Mouse (Mus musculus): ENCODE results near the gene Ppard.

Ppard gene

DNA sequence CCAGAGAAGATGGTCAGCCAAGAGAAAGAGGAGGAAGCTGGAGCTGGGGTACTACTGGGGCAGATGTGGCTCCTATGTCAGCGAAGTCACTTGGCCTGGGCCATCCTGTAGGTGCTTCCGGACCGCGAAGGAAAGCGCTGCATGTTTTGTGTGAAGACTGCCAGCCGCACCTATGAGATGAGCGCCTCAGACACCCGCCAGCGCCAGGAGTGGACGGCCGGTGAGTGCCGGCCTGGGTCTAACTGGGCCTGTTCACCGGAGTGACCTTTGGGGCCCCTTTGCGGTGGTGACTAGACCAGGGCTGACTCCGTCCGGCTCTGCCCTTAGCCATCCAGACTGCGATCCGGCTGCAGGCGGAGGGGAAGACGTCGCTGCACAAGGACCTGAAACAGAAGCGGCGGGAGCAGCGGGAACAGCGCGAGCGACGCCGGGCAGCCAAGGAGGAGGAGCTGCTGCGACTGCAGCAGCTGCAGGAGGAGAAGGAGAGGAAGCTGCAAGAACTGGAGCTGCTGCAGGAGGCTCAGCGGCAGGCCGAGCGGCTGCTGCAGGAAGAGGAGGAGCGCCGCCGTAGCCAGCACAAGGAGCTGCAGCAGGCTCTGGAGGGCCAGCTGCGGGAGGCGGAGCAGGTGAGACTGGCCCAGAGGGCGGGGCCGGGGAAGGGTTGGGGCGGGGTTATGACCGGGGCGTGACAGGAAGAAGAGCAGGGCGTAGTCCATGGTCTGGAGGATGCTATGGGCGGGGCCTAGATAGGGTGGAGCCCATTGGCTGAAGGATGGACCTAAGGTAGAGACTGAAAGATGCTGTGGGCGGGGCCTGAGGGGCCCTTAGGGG, 8.7 kb upstream of the Ppard start:
- DNase-seq (ENCODE audit: low spot score in 2 of 2) = peak; percentile 93

- no peak for DNase-seq (ENCODE audit: low spot score in 2 of 2)
Measured at GRCm38 (mm10) chr17:28224615-28225014, 7.9 kb upstream of the Ppard start.

- peak; percentile 83 to 90 for DNase-seq (ENCODE audit: low spot score in 2 of 2)
Measured at GRCm38 (mm10) chr17:28226014-28226413, 6.5 kb upstream of the Ppard start.

DNA sequence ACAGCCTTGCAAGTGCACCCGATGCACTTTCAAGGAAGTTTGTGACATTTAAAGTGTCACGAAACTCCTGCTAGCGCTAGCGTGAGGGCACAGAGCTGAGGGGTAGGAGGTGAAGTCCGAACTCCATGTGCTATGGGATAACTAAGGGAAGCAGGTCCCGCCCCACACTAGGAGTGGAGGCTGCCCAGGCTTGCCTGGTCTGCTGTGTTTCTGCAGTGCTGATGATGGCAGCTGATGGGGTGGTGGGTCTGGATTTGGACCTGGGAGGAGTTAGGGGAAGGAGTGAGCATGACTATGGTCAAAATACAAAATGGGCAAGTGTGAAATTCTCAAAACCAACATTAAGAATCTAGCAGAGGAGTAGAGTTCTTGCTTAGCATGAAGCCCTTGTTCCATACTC, 2.0 kb upstream of the Ppard start:
- no peak for DNase-seq (ENCODE audit: low spot score in 2 of 2)

GRCm38 (mm10) chr17:28231026-28231736, 1.3 kb upstream of the Ppard start:
- no peak for DNase-seq (ENCODE audit: low spot score in 2 of 2)

DNA sequence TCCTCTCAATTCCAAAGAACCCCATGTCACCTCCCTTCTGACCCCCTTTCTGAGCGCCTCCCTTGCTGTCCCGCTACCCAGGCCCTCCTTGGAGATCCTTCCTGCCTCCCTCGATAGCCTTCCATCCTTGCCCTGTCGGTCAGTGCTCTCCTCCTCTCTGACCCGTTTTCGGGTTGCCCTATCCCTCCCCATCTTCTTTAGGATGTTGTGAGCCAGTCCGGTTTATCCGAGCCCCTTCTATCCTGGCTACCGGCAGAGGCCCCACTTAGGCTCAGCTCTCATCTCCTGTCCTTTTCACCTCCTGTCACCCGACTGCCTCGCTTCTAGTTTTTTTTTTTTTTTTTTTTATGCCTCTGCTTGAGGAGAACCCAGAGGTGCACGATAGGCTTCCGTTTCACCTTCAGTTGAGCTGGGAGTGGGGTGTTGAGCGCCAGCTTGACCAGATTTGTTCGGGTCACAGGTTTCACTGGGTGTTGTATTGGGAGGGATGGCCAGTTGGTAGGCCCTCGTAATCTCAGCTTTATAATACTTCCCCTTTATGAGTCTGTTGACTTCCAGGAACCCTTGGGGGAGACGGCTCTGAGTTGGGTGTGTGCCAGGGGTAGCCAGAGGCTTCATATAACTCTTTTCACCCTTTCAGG, 711 bp downstream of the Ppard start:
- peak in 1 of 2 experiments; percentile 51 for DNase-seq (ENCODE audit: low spot score in 2 of 2)

GRCm38 (mm10) chr17:28234641-28235040, 2.1 kb downstream of the Ppard start:
- no peak for DNase-seq (ENCODE audit: low spot score in 2 of 2)

GRCm38 (mm10) chr17:28235982-28236635, 3.6 kb downstream of the Ppard start:
- peak; percentile 74 to 78 for DNase-seq (ENCODE audit: low spot score in 2 of 2)

DNA sequence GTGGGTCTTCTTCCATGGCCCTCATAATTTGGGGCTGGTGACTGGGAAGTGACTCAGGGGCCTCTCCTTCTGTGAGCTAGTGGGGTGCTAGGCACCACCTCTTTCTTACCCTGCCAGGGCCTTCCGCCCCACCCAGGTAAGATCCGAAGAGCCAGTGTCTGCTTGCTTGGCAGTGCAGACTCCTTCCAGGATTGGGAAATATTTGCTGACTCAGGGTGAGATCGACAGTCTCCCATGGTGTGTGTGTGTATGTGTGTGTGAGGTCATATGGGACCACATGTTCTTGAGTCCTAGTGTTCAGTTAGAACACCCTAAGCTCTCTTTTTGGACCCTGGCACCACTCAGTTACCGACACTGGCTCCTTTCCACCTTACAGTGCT, 4.1 kb downstream of the Ppard start:
- no peak for DNase-seq (ENCODE audit: low spot score in 2 of 2)

DNA sequence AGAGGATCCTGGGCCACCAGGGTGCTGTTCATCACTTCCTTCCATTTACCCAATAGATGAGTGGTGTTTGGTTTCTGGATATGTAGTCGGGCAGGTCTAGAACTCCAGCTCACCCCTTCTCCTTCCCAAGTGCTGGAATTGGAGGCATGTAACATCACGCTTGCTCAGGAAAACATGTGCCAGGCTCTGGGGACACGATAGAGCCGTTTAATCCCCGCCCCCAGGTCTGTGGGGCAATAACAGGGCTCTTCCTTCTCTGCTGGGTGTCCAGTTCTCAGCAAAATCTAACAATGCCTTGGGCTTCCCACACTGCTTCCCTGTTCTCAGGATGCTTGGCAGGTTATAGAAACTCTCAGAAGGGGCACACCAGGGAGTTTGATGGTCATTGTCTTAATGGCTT, 4.9 kb downstream of the Ppard start:
- no peak for DNase-seq (ENCODE audit: low spot score in 2 of 2)

- no peak for DNase-seq (ENCODE audit: low spot score in 2 of 2)
Measured at GRCm38 (mm10) chr17:28237874-28238273, 5.4 kb downstream of the Ppard start.

DNA sequence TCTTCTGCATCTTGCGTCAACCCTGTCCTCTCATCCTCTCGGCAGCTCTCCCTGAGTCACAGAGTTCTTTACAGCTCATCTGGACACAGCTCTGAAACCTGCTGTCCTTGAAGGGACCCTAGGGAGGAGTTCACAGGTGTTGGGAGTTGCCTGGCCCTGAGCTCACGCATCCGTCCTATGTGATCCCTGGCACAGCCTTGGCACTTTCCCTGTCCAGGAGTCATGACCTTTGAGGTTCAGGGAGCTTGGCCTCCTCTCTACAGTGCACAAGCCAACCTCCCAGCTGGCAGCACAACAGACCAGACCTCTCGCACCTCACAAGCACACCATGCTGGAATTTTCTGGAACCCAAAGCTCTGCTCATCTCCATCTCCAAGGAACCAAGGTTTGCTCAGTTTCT, 8.3 kb downstream of the Ppard start:
- no peak for DNase-seq (ENCODE audit: low spot score in 2 of 2)

- DNase-seq (ENCODE audit: low spot score in 2 of 2) = no peak
Measured at GRCm38 (mm10) chr17:28242296-28242695, 9.8 kb downstream of the Ppard start.

DNA sequence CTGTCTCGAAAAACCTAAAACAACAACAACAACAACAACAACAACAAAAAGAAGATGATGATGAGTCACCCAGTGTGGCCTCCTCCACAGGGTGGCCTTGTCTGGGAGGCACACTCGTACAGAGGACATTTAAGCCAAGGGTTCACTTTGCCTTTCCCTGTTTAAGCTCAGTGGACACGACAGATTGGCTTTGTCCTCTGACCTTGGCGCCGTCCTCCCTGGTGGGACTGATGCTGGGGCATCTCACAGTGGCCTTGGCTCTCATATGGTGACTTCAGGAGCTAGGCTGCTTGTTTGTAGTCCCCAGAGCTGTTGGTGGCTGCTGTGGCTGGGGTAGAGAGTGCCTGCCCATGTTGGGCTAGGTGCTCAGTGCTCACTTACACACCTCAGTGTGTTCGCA, 11.7 kb downstream of the Ppard start:
- no peak for DNase-seq (ENCODE audit: low spot score in 2 of 2)

DNA sequence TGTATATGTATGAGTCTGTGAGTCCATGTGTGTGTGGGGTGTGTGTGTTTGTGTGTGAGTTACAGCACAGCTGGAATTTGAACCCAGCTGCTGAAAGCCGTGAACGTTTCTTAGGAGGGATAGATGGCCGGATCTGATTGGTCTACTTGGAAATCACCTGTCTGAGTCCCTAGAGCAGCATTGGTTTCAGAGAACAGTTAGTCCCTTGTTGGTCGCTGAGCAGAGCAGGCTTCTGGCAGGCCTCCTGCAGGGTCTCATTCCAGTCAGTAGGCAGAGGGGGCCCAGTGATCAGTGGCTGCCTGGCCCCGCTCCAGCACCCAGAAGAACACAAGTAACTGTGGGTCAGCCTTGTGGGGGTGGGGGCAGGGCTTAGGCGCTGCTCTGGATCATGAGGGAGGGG, 12.2 kb downstream of the Ppard start:
- no peak for DNase-seq (ENCODE audit: low spot score in 2 of 2)

DNA sequence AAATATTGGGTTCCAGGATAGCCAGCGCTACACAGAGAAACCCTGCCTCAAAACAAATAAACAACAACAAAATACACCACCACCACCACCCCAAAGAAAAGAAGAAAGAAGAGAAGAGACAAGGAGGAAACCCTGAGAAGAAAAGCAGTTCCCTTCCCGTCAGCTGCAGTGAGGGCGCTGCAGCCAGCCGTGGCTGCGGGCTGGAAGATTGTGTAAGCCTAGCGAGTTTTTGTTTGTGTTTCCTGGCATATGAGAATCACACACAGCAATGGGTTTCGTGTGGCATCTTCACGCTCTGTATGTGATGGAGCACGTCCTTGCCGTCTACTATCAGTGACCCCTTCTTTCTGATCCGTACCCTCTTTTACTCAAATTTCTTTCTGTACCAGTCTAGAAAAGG, 14.1 kb downstream of the Ppard start:
- DNase-seq (ENCODE audit: low spot score in 2 of 2) = no peak

- DNase-seq (ENCODE audit: low spot score in 2 of 2) = peak; percentile 73 to 85
Measured at GRCm38 (mm10) chr17:28247613-28248012, 15.1 kb downstream of the Ppard start.

DNA sequence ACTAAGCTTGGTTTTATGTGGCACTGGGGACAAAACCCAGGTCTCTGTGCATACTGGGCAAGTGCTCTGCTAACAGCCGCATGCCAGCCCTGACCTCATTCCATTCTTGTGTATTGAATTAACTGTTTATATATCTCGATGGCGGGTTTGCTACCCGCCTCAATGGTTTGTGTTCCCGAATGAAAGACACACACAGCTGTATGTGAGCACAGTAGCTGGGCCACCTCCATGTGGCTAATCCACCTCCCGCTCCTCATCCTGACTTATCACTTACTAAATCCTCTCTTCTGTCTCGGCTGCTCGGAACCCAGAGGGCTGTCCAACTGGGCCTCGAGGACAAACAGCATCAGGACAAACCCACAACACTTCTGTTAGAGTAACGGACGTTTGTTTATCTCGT, 16.6 kb downstream of the Ppard start:
- no peak for DNase-seq (ENCODE audit: low spot score in 2 of 2)

DNA sequence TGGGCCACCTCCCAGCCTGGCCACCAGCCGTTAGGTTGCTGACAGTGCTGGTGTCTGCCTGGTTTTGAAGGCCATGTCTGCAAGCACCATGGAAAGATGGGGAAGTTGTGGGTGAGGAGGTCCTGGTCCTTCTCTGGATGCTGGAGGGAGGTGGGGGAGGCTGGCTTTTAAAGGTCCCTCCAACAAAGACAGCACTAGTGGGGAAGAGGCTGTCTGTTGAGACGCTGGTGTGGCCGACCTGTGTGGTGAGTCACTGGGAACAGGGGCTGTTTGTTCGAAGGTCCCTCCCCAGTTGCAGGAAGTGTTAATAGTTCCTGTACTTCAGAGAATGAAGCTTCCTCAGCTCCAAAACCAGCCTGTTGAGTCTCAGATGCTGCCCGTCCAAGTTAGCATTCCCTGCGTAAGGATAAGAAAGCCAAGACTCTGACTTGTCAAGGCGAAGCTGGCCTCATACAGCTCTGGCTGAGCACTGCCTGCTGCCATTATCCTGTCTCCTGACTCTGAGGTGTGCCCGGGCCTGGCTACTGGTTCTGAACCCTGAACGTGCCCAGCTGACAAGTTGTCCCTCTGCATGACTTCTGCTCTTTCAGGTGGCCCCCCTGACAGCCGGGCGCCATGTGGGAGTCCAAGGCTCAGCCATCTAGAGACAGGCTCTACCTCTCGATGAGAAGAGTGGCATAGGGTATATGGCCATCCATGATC, 19.2 kb downstream of the Ppard start:
- DNase-seq (ENCODE audit: low spot score in 2 of 2) = no peak

- no peak for DNase-seq (ENCODE audit: low spot score in 2 of 2)
Measured at GRCm38 (mm10) chr17:28252281-28252648, 19.8 kb downstream of the Ppard start.

GRCm38 (mm10) chr17:28253216-28253615, 20.7 kb downstream of the Ppard start:
- DNase-seq (ENCODE audit: low spot score in 2 of 2) = peak; percentile 50 to 72

- DNase-seq (ENCODE audit: low spot score in 2 of 2) = no peak
Measured at GRCm38 (mm10) chr17:28254804-28255203, 22.3 kb downstream of the Ppard start.

All from heart, adult 9 months (tissue).